Mouse (Mus musculus) gonadal fat pad, adult 2 months (tissue): ENCODE measurements at regions not wholly inside any gene's neighbourhood (a gene's known extent, or its start where the extent isn't known, plus 50 kb on each side); places are given as distances from the start of the nearest gene placed in this dataset.

ENCODE experiments used
- DNase-seq: peaks from one replicate; pipeline ENCODE4 v3.0.0-alpha.2; 2012; ENCODE audit warnings: low read depth

GRCm38 (mm10) chr6:117614386-117614785, 226.6 kb upstream of the Zfp637 start:
- no peak for DNase-seq

DNA sequence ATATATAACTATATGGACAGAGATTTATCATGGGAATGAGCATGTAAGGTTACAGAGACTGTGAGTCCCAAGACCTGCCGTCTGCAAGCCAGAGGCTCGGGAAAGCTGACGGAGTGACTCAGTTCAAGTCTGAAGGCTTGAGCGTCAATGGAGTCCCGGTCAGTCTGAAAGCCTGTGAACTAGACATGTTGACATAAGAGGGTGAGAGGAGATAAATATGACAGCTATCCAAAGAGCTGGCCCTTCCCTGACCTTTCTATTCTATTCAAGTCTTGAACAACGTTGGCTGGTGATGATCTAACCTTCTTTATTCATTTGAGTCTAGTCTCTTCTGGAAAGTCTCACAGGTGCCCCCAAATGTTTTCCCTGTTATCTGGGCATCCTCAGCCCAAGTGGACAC, 223.8 kb upstream of the Zfp637 start:
- DNase-seq, result no peak

DNA sequence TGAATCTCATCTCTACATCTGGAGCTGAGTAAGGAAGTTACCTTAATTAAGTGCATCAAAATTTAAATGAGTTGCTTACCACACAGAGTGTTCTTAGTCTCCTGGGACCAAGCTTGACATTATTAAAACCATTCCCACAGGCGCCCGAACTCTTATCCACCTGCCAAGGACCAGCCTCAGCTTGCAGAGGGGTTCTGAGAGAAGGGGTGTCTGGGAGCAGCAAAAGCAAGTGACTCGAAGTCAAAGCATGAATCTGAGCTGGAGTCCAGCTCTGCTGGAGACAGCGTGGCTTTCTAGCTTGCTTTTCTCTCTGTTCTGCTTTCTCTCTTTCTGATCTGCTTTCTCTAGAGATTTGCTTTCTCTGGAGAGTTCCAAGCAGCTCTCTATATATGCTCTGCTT, 223.0 kb upstream of the Zfp637 start:
- no peak for DNase-seq

- DNase-seq, result no peak
These were observed 221.4 kb upstream of the Zfp637 start for GRCm38 (mm10) chr6:117619606-117620005.

DNA sequence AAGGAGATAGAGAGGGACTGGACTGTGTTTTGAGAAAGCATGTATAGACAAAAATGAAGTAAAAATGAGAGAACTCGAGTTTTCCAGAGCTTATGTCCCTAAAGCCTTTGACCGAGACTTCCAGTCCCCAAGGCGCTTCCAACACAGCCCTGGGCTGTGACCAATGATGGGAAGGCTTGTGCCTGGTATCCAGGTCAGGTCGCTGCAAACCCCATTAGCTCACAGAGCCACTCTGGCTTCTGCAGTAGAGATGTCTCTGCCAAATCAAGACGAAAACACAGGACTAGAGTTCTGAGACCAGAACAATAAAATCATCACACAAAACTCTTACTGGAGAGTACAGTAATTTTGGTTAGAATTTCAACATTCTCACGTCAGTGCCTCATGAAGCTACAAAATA, 218.5 kb upstream of the Zfp637 start:
- no peak for DNase-seq

DNA sequence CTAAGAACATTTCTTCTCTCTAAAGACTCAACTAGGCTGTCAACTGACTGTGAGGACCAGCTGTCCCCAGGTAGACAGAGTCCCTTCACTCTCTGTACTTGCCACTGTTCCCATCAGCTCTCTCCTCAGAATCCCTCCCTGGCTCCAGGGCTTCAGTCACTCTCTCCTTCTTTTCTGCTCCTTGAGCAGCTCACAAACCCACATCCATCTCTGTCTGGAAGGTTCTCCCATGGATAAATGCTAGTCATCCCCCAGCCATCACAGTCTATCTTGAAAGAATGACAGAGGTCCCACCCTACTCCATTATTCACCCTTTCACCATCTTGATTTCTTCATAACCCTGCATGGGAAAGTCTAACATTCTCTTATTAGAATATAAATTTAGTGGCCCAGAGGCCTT, 218.0 kb upstream of the Zfp637 start:
- DNase-seq, result no peak

GRCm38 (mm10) chr6:117625716-117626115, 215.3 kb upstream of the Zfp637 start:
- no peak for DNase-seq

GRCm38 (mm10) chr6:117627461-117627860, 213.5 kb upstream of the Zfp637 start:
- no peak for DNase-seq

GRCm38 (mm10) chr6:117646628-117647027, 194.4 kb upstream of the Zfp637 start:
- DNase-seq, result no peak

DNA sequence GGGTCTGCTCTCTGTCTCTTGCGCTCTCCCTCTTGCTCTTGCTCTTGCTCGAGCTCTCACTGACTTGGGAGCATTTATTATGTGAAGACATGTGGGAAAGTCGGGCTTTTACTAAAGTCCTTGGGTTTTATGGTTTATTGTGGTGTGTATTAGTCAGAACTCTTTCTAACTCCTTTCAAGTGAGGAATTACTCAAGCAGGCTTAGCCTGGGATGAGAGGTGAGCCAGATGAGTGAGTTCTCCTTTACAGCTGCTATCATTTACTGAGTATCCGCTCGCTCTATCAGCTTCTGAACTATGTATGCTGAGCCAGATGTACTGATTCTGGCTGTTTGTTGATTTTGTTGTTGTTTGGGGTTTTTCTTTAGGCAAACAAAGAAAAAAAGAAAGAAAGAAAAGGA, 190.4 kb upstream of the Zfp637 start:
- no peak for DNase-seq

DNA sequence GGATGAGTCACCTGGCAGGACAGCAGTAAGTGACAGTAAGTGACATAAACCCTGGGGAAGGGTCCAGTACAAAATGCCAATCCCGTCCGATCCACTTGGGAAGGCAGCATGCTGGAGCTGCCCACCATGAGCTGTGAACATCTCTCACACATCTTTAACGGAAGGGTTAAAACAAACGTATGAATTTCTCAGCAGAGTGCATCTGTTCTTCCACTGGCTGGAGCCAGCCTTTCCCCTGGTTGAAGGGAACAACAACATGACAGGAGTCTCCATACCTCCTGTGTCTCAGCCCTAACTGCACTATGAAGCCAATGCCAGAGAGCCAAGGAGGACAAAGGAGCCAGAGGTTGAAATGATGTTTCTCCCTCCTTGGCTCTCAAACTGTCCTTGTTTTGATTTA, 189.4 kb upstream of the Zfp637 start:
- no peak for DNase-seq

DNA sequence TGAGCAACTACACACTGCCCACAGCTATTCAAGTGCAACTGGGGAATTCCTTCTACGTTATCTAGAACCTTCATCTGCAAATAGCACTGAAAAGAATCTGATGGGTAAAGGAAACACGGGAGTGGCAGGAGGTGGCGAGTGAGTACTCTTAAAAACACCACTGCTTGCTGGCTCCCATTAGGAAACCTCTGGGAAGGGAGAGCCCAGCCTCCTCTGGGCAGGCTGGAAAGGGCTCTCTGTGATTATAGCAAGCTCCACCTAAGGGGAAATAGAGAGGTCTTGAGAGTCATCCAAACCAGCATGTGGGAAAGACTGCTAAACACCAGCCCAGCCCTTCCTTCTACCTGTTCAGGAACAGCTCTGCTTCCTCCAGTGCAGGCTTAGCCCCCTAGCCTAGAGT, 189.0 kb upstream of the Zfp637 start:
- DNase-seq, result no peak

DNA sequence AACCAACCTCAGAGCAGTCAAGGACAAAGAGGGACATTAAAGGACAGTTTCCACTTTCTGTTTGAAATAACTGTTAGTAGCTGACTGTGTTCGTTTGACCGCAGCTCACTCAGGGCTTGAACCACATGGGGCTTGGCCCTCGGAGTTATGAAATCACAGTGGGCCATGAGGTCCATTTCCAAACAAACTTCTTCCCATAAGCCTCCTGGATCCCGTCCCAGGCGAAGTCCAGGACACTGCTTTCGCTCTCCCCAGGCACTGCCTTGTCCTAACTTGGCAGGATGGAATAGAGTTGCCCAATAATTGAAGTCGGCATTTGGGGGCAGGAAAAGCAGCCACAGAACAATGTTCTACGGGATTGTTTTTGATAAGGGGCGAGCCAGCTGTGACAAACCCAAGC, 188.1 kb upstream of the Zfp637 start:
- DNase-seq, result no peak

DNA sequence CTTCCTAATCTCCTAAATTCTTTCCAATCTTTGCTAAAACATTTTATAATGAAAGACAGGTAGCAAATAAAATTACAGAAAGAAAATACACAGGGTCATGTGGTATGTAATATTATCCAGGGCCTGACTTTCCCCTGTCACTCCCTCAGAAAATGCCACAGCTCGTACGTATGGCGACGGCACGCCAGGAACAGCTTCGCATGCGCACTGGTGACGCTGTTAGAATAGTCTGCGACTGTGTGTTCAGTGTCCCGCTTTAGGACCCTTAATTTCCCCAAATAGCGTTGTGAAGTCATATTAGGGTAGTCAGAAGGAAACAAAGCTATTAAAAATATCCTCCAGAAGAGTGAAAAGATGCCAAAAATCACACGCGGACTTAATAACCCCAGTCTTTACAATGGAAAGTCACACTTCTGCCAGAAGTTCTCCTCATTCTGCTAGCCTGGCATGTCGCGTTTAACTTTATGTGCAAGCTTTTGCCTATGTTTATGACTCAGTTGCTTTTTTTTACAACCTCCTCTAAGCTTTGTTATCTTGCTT, 187.0 kb upstream of the Zfp637 start:
- no peak for DNase-seq

- no peak for DNase-seq
These were observed 185.0 kb upstream of the Zfp637 start for GRCm38 (mm10) chr6:117655986-117656385.

GRCm38 (mm10) chr6:117660576-117660975, 180.4 kb upstream of the Zfp637 start:
- no peak for DNase-seq

DNA sequence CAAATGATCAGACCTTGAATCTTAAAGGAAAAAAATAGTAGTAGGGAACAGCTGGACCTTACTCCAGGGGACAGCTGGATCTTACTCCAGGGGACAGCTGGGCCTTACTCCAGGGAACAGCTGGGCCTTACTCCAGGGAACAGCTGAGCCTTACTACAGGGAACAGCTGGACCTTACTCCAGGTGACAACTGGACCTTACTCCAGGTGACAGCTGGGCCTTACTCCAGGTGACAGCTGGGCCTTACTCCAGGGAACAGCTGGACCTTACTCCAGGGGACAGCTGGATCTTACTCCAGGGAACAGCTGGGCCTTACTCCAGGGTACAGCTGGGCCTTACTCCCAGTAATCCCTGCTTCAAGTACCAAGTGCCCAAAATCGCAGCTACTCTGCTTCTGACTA, 178.3 kb upstream of the Zfp637 start:
- DNase-seq, result no peak

DNA sequence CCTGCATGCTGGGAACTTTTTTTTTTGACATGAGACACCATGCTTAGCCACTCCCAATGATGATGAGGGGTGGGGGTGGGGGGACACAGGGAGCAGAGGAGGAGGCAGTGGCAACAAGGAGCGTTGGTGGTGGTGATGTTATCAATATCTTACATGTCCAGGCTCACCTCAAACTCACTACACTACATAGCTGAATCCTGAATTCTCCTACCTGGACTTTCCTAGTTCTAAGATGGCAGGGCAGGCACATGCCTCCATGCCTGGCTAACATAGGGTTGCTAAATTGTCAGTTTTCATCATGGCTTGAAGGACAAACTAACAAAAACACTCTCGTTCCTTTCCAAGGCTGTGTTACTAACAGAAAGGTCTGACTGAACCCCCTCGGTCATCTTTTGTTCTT, 170.6 kb upstream of the Zfp637 start:
- no peak for DNase-seq

GRCm38 (mm10) chr6:117670792-117671525, 170.0 kb upstream of the Zfp637 start:
- DNase-seq, result no peak

- DNase-seq, result no peak
These were observed 165.8 kb upstream of the Zfp637 start for GRCm38 (mm10) chr6:117675059-117675800.

DNA sequence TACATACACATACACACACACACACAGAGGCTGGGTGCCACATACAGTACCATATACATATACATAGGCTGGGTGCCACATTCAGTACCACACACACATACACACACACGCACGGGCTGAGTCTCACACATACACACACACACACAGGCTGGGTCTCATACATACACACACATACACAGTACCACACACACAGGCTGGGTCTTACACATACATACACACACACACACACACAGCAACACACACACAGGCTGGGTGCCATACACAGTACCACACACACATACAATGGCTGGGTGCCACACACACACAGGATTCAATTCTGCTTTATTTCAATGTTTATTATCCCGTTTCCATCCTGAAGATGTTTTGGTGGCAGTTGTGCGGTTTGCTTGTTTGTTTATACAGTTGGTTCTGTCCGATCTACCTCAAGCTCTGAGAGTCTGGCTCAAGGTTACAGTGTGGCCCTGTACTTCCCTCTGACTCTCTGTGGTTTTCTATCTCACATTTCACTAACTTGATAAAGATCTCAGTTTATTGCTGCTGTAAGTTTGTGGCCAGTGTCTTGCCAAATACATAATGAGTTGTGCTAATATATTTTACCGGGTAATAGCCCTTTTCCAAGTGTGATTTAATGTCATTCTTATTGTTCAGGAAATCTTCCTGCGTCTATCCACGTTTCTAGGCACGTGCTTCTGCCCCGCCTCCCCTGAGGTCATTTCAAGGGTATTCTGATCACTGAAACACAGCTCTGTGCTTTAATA, 164.7 kb upstream of the Zfp637 start:
- DNase-seq, result no peak

GRCm38 (mm10) chr6:117677062-117677461, 163.9 kb upstream of the Zfp637 start:
- DNase-seq, result no peak

GRCm38 (mm10) chr6:117677821-117678220, 163.2 kb upstream of the Zfp637 start:
- DNase-seq, result no peak
